Mouse (Mus musculus) kidney, postnatal 10 days (tissue): ENCODE measurements around the gene 4833420G17Rik.
"Not testable (repeated sequence)": the region's sequence is repeated elsewhere in the genome, so short reads cannot be mapped to it uniquely, and the experiment has no call there.

Source experiments
- DNase-seq: peaks from one replicate; pipeline ENCODE4 v3.0.0; 2021; ENCODE audit warnings: mixed read lengths

The 4833420G17Rik gene

DNA sequence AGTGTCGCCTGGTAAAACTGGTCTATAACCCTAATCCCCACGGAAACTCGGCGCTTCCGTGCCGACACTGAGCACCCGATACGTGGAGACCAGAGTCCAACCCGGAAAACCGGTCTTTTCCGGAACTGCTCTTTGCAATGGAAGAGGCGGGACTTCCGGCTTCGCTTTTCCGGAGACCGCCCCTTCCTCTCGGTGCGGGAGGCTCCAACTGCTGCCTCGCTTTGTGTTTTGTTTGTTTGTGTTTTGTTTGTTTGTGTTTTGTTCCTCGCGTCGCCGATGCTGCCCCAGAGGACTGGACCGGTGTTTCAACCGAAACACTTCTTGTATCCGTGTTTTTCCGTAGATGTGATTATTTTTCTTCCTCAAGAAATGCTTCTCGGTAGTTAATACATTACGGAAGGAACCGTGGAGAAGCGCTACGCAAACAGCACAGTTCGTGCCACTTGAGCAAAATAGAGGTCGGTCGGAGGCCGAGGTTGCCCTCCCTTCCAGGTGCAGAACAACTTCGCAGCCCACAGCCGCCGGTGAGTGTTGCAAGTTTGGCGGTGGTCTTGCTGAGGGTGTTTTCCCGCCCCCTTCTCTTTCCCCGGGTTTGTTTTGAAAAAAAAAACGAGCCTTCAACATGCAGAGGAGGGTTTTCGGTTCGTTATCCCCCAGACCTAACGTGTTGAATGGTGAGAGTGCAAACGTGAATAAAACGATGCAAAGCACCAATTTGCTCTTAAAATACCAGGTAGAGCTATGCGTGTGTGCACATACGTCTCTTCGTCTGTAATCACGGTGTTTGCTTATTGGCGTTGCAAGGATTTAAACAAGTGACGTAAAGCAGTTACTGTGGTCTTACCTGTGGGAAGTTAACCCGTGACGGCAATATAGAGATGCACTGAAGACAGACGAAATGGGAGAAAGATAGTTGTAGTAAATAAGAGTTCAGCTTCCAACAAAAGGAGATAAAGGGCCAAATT is at the start of gene 4833420G17Rik:
Gene 4833420G17Rik, plus strand, starts transcription at position 173 of the 965 bp plus-strand sequence.
- DNase-seq: peak; percentile 94

DNA sequence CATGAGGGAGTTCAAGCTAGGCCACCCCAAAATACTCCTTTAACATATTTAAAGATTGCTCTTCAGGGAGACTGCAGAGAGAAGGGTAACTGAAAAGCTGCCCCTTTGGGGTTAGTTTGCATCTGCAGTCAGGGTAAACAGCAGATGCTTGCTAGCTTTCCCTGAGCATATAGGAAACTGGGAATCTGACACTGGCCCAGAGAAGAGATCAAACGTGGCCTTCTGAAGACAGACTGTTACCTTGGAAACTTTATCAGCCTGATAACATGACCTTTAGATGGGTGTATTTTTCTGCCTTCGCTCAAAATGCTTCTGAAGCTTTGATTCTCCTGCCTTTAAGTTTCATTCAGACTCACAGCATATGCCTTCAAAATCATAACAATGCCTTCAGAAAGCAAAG is 49.5 kb upstream of the 4833420G17Rik start:
- DNase-seq: no peak

GRCm38 (mm10) chr13:119418479-119418878 is 44.1 kb upstream of the 4833420G17Rik start:
- no peak for DNase-seq

DNA sequence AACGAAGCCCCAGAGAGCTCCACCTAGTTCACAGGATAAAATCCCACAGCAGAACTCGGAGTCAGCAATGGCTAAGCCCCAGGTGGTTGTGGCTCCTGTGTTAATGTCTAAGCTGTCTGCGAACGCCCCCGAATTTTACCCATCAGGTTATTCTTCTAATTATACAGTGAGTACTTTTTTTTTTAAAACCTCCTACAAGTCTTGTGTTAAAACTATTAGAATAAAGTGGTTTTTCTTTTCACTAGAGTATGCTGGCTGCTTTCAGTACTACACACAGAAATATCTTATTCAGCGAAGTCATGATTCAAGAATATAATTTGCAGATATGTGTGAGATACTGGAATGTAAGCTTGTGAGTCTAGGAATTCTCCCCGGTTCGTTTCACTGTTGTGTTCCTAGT is 32.4 kb upstream of the 4833420G17Rik start:
- peak; percentile 36 for DNase-seq

GRCm38 (mm10) chr13:119432041-119432440 is 30.5 kb upstream of the 4833420G17Rik start:
- DNase-seq: no peak

- no peak for DNase-seq
Observed at GRCm38 (mm10) chr13:119434359-119434758, 28.2 kb upstream of the 4833420G17Rik start.

DNA sequence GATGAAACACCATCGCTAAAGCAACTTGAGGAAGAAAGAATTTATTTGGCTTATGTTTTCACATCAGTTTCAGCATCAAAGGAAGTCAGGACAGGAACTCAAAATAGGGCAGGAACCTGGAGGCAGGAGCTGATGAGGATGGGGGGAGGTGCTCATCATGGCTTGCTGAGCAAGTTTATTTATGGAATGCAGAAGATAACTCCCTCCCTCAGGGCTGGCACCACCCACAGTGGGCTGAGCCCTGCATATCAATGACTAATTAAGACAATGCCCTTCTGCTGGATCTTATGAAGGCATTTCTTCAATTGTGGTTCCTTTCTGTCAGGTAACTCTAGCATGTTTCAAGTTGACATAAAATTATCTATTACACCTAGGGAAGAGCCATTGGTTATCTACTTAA is 20.3 kb upstream of the 4833420G17Rik start:
- no peak for DNase-seq

- no peak for DNase-seq
Observed at GRCm38 (mm10) chr13:119453563-119453962, 9.0 kb upstream of the 4833420G17Rik start.

DNA sequence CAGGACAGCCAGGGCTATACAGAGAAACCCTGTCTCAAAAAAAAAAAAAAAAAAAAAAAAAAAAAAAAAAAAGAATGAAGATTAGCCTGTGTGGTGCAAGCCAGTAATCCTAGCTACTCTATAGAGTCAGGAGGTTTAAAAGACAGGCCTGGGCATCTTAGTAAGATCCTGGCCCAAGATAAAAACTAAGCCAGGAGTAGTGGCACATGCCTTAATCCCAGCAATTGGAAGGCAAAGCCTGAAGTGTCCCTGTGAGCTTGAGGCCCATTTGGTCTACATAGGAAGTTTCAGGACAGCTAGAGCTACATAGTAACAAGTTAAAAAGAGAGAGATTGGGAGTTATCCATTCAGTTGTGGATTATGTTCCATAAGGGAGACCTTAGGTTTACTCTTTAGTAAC is 7.5 kb upstream of the 4833420G17Rik start:
- no peak for DNase-seq

DNA sequence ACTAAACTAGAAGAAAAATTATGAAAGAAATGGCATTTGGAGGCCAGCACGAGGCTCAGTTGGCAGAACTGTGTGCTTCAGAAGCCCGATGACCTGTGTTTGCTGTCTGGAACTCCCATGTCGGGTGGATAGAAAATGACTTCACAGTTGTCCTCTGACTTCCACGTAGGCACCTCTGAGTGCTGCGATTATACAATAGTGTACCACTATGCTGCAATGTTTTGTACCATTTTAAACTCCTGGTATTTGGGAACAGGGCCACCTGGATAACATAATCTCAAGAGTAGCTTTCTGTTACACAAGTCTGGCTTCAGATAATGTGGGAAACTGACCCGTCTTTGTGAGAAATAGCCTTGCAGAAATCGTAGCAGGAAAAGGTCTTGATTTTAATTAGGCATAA is 6.2 kb upstream of the 4833420G17Rik start:
- DNase-seq: no peak

- no peak for DNase-seq
Observed at GRCm38 (mm10) chr13:119461900-119462595, 520 bp upstream of the 4833420G17Rik start.

DNA sequence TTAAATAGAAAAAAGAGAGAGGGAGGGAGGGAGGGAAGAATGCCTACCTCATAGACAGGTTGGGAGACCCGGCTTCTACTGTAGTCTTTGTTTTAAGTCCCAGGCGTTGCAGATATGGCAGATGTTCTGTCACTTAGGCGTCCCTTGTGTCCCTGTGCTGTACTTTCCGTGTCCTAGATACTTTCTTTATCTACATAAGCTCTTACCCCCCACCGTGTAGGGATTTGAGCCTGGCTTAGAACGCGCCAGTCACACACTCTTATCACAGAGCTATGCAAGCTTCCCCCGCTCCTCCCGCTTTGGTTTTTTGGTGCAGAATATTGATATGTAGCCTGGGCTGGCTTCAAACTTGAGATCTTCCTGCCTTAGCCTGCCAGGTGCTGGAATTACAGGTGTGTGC is 14.1 kb downstream of the 4833420G17Rik start:
- no peak for DNase-seq

- DNase-seq: no peak
Observed at GRCm38 (mm10) chr13:119477789-119478188, 15.2 kb downstream of the 4833420G17Rik start.

GRCm38 (mm10) chr13:119487354-119487753 is 24.8 kb downstream of the 4833420G17Rik start:
- peak; percentile 7 for DNase-seq

DNA sequence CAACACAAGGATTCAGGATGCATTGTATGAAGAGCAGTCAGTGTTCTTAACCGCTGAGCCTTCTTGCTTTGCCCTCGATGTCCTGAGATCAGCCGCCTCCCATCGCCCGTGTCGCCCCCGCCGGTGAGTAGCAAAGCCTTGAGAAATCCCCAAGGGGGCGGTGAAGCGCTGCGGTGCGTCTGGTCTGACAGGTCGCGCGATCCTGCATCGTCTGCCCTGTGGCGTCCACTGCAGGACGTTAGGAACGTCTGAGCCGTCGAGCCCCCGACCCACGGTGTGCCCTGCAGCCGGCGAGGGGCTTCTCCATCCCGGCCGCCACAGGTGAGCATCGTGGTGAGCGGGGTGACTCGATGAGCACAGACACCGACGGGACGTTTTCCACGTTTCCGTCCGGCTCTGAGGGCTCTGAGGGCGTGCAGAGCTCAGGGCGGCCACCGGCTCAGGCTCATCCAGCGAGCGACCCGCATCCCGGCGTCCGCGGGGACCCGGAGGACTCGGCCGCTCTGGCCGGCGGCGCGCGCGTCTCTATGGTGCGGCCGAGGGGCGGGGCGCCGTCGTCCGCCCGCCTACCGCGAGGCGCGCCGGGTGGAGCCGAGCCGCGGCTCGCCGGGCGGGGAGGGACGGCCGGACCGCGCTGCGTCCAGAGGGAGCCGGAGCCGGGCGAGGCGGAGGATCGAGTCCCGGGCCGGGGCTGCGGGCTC is 25.5 kb downstream of the 4833420G17Rik start, which contains the start of the genes Tmem267 and 3110070M22Rik:
Gene Tmem267, plus strand, starts transcription at position 160 of the 701 bp plus-strand sequence.
Gene 3110070M22Rik, minus strand, starts transcription at position 504 of the 701 bp plus-strand sequence.
- peak; percentile 94 for DNase-seq

DNA sequence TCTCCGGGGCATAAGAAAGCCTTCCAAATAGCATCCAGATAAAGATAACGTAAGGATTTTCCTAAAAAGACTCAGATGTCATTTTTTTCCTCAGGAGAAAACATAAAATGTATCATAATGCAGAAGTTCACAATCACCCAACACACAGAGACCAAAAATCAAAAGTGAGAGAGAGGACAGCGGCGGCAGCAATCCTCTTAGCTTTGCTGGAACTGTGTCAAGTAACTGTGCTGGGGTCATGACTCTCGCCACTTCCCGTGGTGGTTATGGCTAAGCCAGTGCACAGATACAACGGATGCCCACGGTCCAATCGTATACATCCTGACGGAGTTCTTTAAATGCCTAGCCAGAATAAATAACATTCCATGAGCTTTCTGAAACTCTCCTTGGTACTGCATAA is 29.5 kb downstream of the 4833420G17Rik start:
- not testable (repeated sequence) for DNase-seq

- not testable (repeated sequence) for DNase-seq
Observed at GRCm38 (mm10) chr13:119494938-119495337, 32.4 kb downstream of the 4833420G17Rik start.
